Mouse (Mus musculus): Measurements from ENCODE around the gene Btbd3.
A peak's percentile ranks its signal among the peaks of the same experiment; 100 is the strongest.
"Not testable (repeated sequence)": the region's sequence is repeated elsewhere in the genome, so short reads cannot be mapped to it uniquely, and the experiment has no call there.

Gene Btbd3

GRCm38 (mm10) chr2:138279641-138280040 lies 23.3 kb downstream of the Btbd3 start:
- no peak for DNase-seq (ENCODE audit: low spot score)

- DNase-seq (ENCODE audit: low spot score): no peak
These were observed 23.9 kb downstream of the Btbd3 start for GRCm38 (mm10) chr2:138280225-138280711.

GRCm38 (mm10) chr2:138281550-138282201 lies 25.3 kb downstream of the Btbd3 start:
- DNase-seq (ENCODE audit: low spot score): no peak

GRCm38 (mm10) chr2:138283372-138283771 lies 27.0 kb downstream of the Btbd3 start:
- no peak for DNase-seq (ENCODE audit: low spot score)

- no peak for DNase-seq (ENCODE audit: low spot score)
These were observed 27.5 kb downstream of the Btbd3 start for GRCm38 (mm10) chr2:138283856-138284255.

- no peak for DNase-seq (ENCODE audit: low spot score)
These were observed 29.4 kb downstream of the Btbd3 start for GRCm38 (mm10) chr2:138285811-138286210.

GRCm38 (mm10) chr2:138290154-138290553 lies 33.8 kb downstream of the Btbd3 start:
- DNase-seq (ENCODE audit: low spot score): no peak

- DNase-seq (ENCODE audit: low spot score): no peak
These were observed 37.9 kb downstream of the Btbd3 start for GRCm38 (mm10) chr2:138294286-138294685.

GRCm38 (mm10) chr2:138306236-138306635 lies 49.9 kb downstream of the Btbd3 start:
- no peak for DNase-seq (ENCODE audit: low spot score)

- no peak for DNase-seq (ENCODE audit: low spot score)
These were observed 59.3 kb downstream of the Btbd3 start for GRCm38 (mm10) chr2:138315644-138316043.

GRCm38 (mm10) chr2:138320408-138320807 lies 64.0 kb downstream of the Btbd3 start:
- no peak for DNase-seq (ENCODE audit: low spot score)

GRCm38 (mm10) chr2:138321041-138321481 lies 64.7 kb downstream of the Btbd3 start:
- peak; percentile 71 for DNase-seq (ENCODE audit: low spot score)

GRCm38 (mm10) chr2:138322270-138323114 lies 66.1 kb downstream of the Btbd3 start:
- no peak for DNase-seq (ENCODE audit: low spot score)

GRCm38 (mm10) chr2:138326367-138326766 lies 70.0 kb downstream of the Btbd3 start:
- no peak for DNase-seq (ENCODE audit: low spot score)

GRCm38 (mm10) chr2:138334198-138334597 lies 77.8 kb downstream of the Btbd3 start:
- not testable (repeated sequence) for DNase-seq (ENCODE audit: low spot score)

GRCm38 (mm10) chr2:138337886-138338494 lies 81.6 kb downstream of the Btbd3 start:
- no peak for DNase-seq (ENCODE audit: low spot score)

- DNase-seq (ENCODE audit: low spot score): no peak
These were observed 82.2 kb downstream of the Btbd3 start for GRCm38 (mm10) chr2:138338524-138338923.

GRCm38 (mm10) chr2:138355366-138355765 lies 99.0 kb downstream of the Btbd3 start:
- no peak for DNase-seq (ENCODE audit: low spot score)

GRCm38 (mm10) chr2:138362474-138362873 lies 106.1 kb downstream of the Btbd3 start:
- no peak for DNase-seq (ENCODE audit: low spot score)

- no peak for DNase-seq (ENCODE audit: low spot score)
These were observed 109.0 kb downstream of the Btbd3 start for GRCm38 (mm10) chr2:138365391-138365790.

GRCm38 (mm10) chr2:138374556-138374955 lies 118.2 kb downstream of the Btbd3 start:
- no peak for DNase-seq (ENCODE audit: low spot score)

GRCm38 (mm10) chr2:138378855-138379254 lies 122.5 kb downstream of the Btbd3 start:
- DNase-seq (ENCODE audit: low spot score): no peak

GRCm38 (mm10) chr2:138384762-138385161 lies 128.4 kb downstream of the Btbd3 start:
- no peak for DNase-seq (ENCODE audit: low spot score)

All from urinary bladder, postnatal 14 days (tissue).